Mouse (Mus musculus) c-Kit-positive CD71-negative TER-119-negative erythroid progenitor cells, embryonic 14.5 days (primary cell): Measurements from ENCODE around the gene Ssbp3.

Experiments used
- DNase-seq: peaks from one replicate; pipeline ENCODE4 v3.0.0-alpha.2; 2013; ENCODE audit warnings: low read depth

Ssbp3 gene

GRCm38 (mm10) chr4:106934931-106935582 is 24.6 kb downstream of the Ssbp3 start:
- DNase-seq: no peak

GRCm38 (mm10) chr4:106935583-106935935 is 25.1 kb downstream of the Ssbp3 start:
- no peak for DNase-seq

DNA sequence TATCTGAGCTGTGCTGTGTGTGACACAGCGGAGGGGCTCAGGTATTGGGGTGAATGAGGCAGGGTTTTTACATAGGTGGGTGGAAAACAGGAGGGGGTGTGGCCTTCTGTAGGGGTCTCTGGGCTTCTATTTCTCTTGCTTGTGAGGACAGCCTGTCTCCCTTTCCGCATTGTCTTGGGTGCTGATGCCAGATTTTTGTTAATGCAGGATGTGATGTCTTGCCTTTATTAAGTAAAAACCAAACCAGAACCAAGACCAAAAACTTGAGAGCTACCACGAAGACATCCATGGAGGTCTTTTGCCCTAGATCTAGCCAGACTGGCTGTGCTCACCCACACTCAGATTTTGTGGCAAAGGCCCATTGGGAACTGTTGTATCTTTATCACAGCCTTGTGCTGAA is 25.5 kb downstream of the Ssbp3 start:
- no peak for DNase-seq

DNA sequence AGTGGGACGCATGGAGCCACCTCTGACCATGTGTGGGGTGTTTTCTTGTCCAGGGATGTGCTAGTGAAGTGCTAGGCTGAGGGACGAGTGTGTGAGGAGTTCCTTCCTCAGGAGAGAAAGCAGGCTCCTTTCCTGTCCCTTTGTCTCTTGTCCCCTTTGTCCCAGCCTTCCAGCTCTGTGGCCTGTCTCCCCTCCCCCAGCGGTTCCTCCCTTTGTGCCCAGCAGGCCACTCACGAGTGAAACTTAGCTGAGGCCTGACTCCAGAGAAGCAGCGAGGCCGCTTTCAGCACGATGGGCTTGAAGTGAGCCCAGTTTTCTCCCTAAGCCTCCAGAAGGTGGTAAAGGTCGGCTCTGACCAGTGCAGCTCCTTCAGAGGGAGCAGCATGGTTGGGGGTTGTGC is 26.2 kb downstream of the Ssbp3 start:
- no peak for DNase-seq

DNA sequence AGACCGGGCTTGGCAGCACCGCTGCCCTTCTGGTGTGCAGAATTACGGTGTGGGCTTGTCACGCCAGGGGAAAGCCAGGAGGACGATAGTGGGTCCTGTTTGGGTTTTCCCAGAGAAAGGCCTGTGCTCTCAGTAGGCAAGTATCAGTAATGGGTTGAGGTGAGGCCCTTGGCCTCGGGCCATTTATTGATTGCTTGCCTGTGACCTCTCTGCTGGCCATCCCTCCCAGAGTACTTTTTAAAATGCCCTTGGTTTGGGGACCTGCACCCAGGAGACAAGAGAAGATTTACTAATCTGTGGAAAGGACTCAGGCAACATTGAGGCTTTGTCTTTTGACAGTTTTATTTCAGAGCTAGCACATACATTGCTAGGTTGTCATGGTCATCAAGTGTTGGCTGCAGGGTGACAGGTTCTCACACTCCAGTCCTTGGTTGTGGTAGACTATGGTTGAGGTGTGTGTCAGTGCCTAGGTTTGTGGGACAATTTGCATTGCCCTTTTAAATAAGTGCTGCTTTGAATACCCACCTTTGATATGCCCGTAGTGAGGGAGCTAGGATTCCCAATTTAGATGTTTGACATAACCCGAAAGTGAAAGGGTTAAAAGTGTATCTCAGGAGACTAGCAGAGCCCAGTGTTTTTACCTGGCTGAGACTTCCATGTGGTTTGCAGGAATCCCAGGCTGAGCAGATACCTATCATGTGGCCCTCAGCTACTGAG is 28.2 kb downstream of the Ssbp3 start:
- no peak for DNase-seq

DNA sequence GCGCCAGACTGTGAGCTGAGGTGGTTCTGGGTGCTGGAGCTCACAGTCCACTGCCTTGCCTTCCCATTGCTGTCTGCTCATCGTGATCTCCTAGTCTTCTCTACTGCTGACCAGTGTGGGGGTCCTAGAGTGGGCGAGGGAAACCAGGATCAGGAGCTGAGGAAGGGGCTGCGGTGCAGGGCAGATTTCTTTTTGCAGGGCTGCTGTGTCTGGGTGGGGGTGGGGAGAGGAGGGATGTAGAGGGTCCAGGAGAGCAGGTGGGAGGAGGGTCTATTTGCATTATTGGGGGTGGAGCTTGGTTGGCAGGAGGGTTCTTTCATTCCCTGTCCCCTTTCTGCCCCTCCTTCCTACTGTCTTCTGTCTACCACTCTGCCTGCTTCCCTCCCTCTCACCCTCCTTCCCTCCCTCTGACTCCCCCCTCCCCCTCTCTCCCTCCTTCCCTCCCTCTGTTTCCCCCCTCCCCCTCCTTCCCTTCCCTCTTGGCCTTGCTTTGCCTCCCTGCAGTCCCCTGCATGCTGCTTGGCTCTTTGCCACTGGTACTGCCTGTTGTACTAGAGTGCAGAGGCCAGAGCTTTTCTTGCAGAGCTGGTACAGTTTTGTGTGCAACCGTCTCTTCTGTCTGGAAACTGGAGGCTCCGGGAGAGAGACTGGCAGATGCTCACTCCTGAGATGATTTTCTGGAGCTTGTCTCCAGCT is 28.9 kb downstream of the Ssbp3 start:
- DNase-seq: no peak

DNA sequence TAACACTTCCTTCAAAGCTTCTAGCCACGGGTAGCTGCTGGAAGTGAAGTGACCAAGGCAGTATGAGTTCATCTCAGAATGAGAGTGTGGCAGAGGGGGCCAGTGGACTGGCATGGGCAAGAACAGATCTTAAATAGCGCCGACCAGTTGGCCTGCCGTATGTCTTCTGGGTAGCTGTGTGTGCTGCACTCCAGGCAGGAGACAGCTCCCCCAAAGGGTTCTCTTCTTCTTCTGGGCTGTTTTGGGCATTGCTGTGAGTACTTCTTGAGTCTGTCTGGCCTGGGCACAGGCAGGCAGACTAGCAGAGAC is 29.4 kb downstream of the Ssbp3 start:
- DNase-seq: no peak

GRCm38 (mm10) chr4:106940945-106941344 is 30.4 kb downstream of the Ssbp3 start:
- DNase-seq: no peak

- DNase-seq: no peak
These were observed 31.0 kb downstream of the Ssbp3 start for GRCm38 (mm10) chr4:106941475-106941874.

DNA sequence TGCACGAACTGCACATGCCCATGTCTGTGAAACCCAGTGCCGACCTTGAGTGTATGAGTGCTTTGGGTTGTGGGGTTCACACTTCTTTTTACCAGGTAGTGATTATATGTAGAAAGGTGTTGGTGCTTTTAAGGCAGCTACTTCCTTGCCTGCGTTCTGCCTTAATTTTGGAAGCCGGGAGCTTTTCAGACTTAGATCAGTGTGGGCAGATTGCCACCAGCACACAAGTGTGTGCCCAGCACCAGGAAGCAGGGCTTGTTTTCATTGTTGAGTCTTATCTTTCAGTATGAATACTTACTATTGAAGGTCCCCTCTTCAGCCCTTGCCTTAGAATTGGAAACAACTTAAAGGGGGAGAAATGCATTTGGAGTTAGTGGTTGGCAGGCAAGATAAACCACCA is 32.0 kb downstream of the Ssbp3 start:
- no peak for DNase-seq

GRCm38 (mm10) chr4:106943627-106944026 is 33.1 kb downstream of the Ssbp3 start:
- no peak for DNase-seq

DNA sequence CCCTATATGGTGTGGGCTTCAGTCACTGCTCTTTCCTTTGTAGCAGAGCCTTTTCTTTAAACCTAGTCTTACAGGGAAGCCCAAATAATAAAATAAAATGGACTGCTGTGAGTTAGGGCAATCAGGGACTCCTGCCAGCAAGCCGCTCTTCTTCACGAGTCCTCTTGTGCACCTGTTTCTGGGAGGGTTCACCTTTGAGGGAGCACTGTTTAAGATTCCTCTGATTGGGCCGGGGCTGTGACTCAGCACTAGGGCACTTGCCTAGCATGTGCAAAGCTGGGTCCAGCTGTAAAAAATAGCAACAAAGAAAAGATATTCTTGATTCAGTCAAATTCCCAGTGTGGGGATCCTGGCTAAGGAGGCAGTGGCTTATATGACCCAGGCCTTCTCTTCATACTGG is 34.4 kb downstream of the Ssbp3 start:
- no peak for DNase-seq

DNA sequence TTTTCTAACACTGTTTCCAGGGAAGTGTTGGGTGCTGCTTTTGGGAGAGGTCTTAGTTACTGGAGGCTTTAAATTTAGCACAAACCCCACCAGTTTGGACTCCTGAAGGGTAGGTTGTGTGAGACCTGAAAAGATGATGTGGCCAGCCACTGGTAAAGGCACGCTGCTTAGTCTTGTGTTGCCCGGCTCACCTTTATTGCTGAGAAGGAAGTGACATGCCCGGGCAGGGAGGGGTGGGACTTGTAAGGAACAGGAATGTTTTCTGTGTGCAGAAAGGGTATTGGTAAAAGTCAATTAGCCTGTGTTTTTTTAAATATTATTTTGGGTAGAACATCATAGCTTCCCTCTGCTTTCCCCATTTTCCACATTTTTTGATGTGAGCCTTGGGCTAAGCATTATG is 37.2 kb downstream of the Ssbp3 start:
- DNase-seq: no peak

- no peak for DNase-seq
These were observed 38.0 kb downstream of the Ssbp3 start for GRCm38 (mm10) chr4:106948546-106948945.

DNA sequence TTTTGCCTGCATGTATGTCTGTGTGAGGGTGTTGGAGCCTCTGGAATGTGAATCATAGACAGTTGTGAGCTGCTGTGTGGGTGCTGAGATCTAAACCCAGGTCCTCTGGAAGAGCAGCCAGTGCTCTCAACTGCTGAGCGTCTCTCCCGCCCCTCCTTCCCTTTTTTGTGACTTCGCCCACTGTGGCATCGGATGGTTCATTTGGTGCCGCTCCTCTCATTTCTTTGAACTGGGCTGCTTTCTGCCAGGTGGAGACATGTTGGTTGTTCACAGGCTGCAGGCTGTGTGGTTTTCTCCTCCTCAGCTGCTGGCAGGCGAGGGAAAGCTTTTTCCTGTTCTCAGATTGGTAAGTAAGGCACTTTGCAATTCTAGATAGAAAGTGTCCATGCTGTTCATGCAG is 38.7 kb downstream of the Ssbp3 start:
- no peak for DNase-seq

DNA sequence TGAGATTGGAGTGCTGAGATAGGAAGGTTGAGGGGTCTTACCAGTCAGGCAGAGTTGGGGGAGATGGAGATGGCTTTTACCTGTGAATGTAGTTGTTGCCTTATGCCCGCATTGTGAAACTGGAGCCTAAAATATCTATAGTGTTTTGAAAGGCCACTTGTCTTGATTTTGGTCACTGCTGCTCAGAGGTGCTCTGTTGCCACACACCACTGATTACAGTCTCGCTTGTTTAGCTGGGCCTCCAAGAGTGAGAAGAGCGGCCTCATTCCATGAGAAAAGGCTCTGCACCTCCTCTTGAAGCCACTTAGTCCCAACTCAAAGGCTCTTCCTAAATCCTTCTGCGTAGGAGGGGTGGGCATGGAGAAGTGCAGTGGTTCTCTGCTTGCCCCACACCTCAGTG is 40.3 kb downstream of the Ssbp3 start:
- no peak for DNase-seq

DNA sequence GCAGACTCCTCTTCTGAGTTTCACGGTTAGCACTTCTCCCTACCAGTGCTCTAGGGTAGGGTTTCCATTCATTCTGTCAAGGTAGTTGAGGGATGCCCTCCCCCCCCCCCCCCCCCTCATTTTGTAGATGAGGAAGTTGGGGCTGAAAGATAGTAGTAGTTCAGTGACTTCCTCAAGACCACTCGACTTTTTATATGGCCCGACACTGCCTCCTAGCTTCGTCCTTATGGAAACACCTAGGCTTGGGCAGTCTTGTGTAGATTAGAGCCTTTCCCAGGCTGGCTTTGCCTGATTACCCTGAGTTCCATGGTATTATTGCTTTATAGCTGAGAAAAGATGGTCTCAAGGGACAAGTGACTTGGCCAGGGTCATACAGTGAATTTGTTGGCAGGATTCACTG is 41.0 kb downstream of the Ssbp3 start:
- no peak for DNase-seq

DNA sequence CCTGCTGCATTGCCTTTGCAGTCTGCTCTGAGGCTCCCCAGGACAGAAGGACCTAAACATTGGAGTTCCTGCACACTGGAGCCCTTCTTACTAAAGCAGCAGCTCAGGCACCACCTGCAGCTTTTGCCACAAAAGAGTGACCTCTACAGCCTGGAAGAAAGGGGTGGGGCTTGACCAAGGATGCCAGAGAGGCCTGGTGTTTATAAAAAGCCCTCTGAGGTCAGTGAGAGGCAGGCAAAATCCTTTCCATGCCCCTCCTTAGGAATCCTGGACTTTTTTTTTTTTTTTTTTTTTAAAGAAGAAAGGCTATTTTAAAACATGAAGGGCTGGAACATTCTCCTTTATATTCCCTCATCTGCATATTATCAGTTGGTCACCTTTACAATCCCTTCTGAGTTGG is 42.7 kb downstream of the Ssbp3 start:
- DNase-seq: no peak

DNA sequence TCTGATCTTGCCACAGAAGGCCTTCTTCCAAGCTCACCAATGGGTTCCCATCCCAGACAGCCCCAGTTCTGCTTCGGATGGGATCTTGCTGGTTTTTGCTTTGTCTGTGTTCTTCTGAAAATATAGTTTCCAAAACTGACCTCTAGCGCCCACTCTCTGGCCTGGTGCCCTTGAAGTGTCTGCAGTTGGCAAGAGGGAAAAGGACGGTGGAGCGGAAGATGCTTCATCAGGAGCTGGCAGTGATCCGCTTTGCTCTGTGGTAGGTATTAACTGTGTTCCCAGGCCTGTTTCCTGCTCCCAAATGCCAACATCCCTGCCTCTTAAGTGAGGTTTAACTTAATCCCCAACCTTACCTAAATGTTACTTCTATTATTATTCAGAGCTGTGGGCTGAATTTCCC is 43.3 kb downstream of the Ssbp3 start:
- no peak for DNase-seq

- DNase-seq: no peak
These were observed 45.5 kb downstream of the Ssbp3 start for GRCm38 (mm10) chr4:106955729-106956712.

- no peak for DNase-seq
These were observed 47.6 kb downstream of the Ssbp3 start for GRCm38 (mm10) chr4:106958117-106958516.

DNA sequence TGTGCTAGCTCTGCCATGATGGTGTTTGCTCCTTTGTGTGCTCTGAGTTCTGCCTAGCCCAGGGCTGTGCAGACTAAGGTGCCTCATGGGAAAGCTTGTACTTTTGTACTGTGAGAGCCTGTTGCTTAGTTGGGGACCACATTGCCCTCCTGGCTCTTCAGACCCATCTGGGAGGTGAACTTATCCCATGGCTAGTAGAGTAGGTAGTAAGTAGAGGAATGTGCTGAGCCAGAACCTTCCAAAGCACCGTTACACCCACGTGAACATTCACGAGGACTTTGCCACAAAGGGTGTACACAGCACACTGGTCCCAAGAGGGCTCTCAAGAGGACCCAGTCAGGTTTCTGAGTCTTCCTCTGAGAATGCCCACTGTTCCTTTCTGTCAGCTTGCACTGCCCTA is 48.1 kb downstream of the Ssbp3 start:
- no peak for DNase-seq
